Mouse (Mus musculus): ENCODE results near the gene 5730480H06Rik. TPM values are rescaled to one million over a fixed set of nuclear protein-coding genes. Genes with fewer than 3 reads are reported as not detected.

The 5730480H06Rik gene
- total and polyA plus RNA-seq, 3 experiments = 6.0 to 39.5 (median 19.9) TPM

- H3K9me3 ChIP-seq (replicated peaks) = no peaks in the 10 kb centered on the region
- no peaks in the 10 kb centered on the region for H3K27me3 ChIP-seq (ENCODE audit: insufficient read depth, low read length)
- TF ChIP-seq POLR2AphosphoS5 (IDR thresholded peaks at IDR 0.05; ENCODE audit: insufficient replicate concordance, low read depth, low read length) (no peak), GATA2 (IDR thresholded peaks at IDR 0.05; ENCODE audit: borderline replicate concordance, low read depth, low read length) (no peak), CTCF (IDR thresholded peaks at IDR 0.05; ENCODE audit: low read depth, low read length) (no peak), TAL1 (conservative IDR thresholded peaks at IDR 0.05; ENCODE audit: low read depth, low read length) (no peak), GATA1 (IDR thresholded peaks at IDR 0.05; ENCODE audit: borderline replicate concordance, low read length) (no peak)
- no peak for DNase-seq (ENCODE audit: low spot score)
- no peak for ATAC-seq (ENCODE audit: extremely low read depth, insufficient number of reproducible peaks, low FRiP score, poor library complexity, severe bottlenecking)
- no peak overlapping the region for H3K4me3 ChIP-seq (ENCODE audit: low read depth, low read length)
- H3K36me3 ChIP-seq (replicated peaks) = peaks cover 4% of the 10 kb centered on the region
- H3K4me1 ChIP-seq (ENCODE audit: insufficient read depth, low read depth, low read length) = no peaks in the 10 kb centered on the region
These were observed 80.5 kb downstream of the 5730480H06Rik start for GRCm38 (mm10) chr5:48408276-48408675.

GRCm38 (mm10) chr5:48410348-48410747, 82.6 kb downstream of the 5730480H06Rik start:
- H3K4me1 ChIP-seq (ENCODE audit: insufficient read depth, low read depth, low read length) = no peaks in the 10 kb centered on the region
- TF ChIP-seq GATA1 (IDR thresholded peaks at IDR 0.05; ENCODE audit: borderline replicate concordance, low read length) = no peak
- TF ChIP-seq POLR2AphosphoS5 (IDR thresholded peaks at IDR 0.05; ENCODE audit: insufficient replicate concordance, low read depth, low read length) = no peak
- TF ChIP-seq GATA2 (IDR thresholded peaks at IDR 0.05; ENCODE audit: borderline replicate concordance, low read depth, low read length) = no peak
- no peak for TF ChIP-seq TAL1 (conservative IDR thresholded peaks at IDR 0.05; ENCODE audit: low read depth, low read length)
- no peak for TF ChIP-seq CTCF (IDR thresholded peaks at IDR 0.05; ENCODE audit: low read depth, low read length)
- no peaks in the 10 kb centered on the region for H3K36me3 ChIP-seq (replicated peaks)
- no peaks in the 10 kb centered on the region for H3K9me3 ChIP-seq (replicated peaks)
- H3K4me3 ChIP-seq (ENCODE audit: low read depth, low read length) = no peak overlapping the region
- no peaks in the 10 kb centered on the region for H3K27me3 ChIP-seq (ENCODE audit: insufficient read depth, low read length)
- no peak for DNase-seq (ENCODE audit: low spot score)
- no peak for ATAC-seq (ENCODE audit: extremely low read depth, insufficient number of reproducible peaks, low FRiP score, poor library complexity, severe bottlenecking)

GRCm38 (mm10) chr5:48411462-48411861, 83.7 kb downstream of the 5730480H06Rik start:
- ATAC-seq (ENCODE audit: extremely low read depth, insufficient number of reproducible peaks, low FRiP score, poor library complexity, severe bottlenecking) = no peak
- Histone ChIP-seq H3K9me3 (replicated peaks) (no peaks in the 10 kb centered on the region), H3K4me3 (ENCODE audit: low read depth, low read length) (no peak overlapping the region), H3K27me3 (ENCODE audit: insufficient read depth, low read length) (no peaks in the 10 kb centered on the region), H3K36me3 (replicated peaks) (no peaks in the 10 kb centered on the region), H3K4me1 (ENCODE audit: insufficient read depth, low read depth, low read length) (no peaks in the 10 kb centered on the region)
- no peak for DNase-seq (ENCODE audit: low spot score)
- TF ChIP-seq TAL1 (conservative IDR thresholded peaks at IDR 0.05; ENCODE audit: low read depth, low read length) (no peak), GATA1 (IDR thresholded peaks at IDR 0.05; ENCODE audit: borderline replicate concordance, low read length) (no peak), POLR2AphosphoS5 (IDR thresholded peaks at IDR 0.05; ENCODE audit: insufficient replicate concordance, low read depth, low read length) (no peak), CTCF (IDR thresholded peaks at IDR 0.05; ENCODE audit: low read depth, low read length) (no peak), GATA2 (IDR thresholded peaks at IDR 0.05; ENCODE audit: borderline replicate concordance, low read depth, low read length) (no peak)

- Histone ChIP-seq H3K36me3 (replicated peaks) (no peaks in the 10 kb centered on the region), H3K4me1 (ENCODE audit: insufficient read depth, low read depth, low read length) (no peaks in the 10 kb centered on the region), H3K4me3 (ENCODE audit: low read depth, low read length) (no peak overlapping the region), H3K27me3 (ENCODE audit: insufficient read depth, low read length) (no peaks in the 10 kb centered on the region), H3K9me3 (replicated peaks) (no peaks in the 10 kb centered on the region)
- DNase-seq (ENCODE audit: low spot score) (no peak), ATAC-seq (ENCODE audit: extremely low read depth, insufficient number of reproducible peaks, low FRiP score, poor library complexity, severe bottlenecking) (no peak)
- no peak for TF ChIP-seq GATA2 (IDR thresholded peaks at IDR 0.05; ENCODE audit: borderline replicate concordance, low read depth, low read length)
- TF ChIP-seq CTCF (IDR thresholded peaks at IDR 0.05; ENCODE audit: low read depth, low read length) = no peak
- TF ChIP-seq POLR2AphosphoS5 (IDR thresholded peaks at IDR 0.05; ENCODE audit: insufficient replicate concordance, low read depth, low read length) = no peak
- no peak for TF ChIP-seq TAL1 (conservative IDR thresholded peaks at IDR 0.05; ENCODE audit: low read depth, low read length)
- no peak for TF ChIP-seq GATA1 (IDR thresholded peaks at IDR 0.05; ENCODE audit: borderline replicate concordance, low read length)
These were observed 84.5 kb downstream of the 5730480H06Rik start for GRCm38 (mm10) chr5:48412261-48412660.

- no peak for ATAC-seq (ENCODE audit: extremely low read depth, insufficient number of reproducible peaks, low FRiP score, poor library complexity, severe bottlenecking)
- no peak for TF ChIP-seq GATA1 (IDR thresholded peaks at IDR 0.05; ENCODE audit: borderline replicate concordance, low read length)
- TF ChIP-seq GATA2 (IDR thresholded peaks at IDR 0.05; ENCODE audit: borderline replicate concordance, low read depth, low read length) = no peak
- TF ChIP-seq POLR2AphosphoS5 (IDR thresholded peaks at IDR 0.05; ENCODE audit: insufficient replicate concordance, low read depth, low read length) = no peak
- TF ChIP-seq TAL1 (conservative IDR thresholded peaks at IDR 0.05; ENCODE audit: low read depth, low read length) = no peak
- TF ChIP-seq CTCF (IDR thresholded peaks at IDR 0.05; ENCODE audit: low read depth, low read length) = no peak
- Histone ChIP-seq H3K4me1 (ENCODE audit: insufficient read depth, low read depth, low read length) (no peaks in the 10 kb centered on the region), H3K9me3 (replicated peaks) (no peaks in the 10 kb centered on the region), H3K27me3 (ENCODE audit: insufficient read depth, low read length) (no peaks in the 10 kb centered on the region; the same call in 1 of the 2 replicates), H3K4me3 (ENCODE audit: low read depth, low read length) (no peak overlapping the region), H3K36me3 (replicated peaks) (no peaks in the 10 kb centered on the region)
- DNase-seq (ENCODE audit: low spot score) = no peak
These were observed 92.0 kb downstream of the 5730480H06Rik start for GRCm38 (mm10) chr5:48419741-48420140.

- TF ChIP-seq GATA1 (IDR thresholded peaks at IDR 0.05; ENCODE audit: borderline replicate concordance, low read length) (no peak), TAL1 (conservative IDR thresholded peaks at IDR 0.05; ENCODE audit: low read depth, low read length) (no peak), CTCF (IDR thresholded peaks at IDR 0.05; ENCODE audit: low read depth, low read length) (no peak), GATA2 (IDR thresholded peaks at IDR 0.05; ENCODE audit: borderline replicate concordance, low read depth, low read length) (no peak), POLR2AphosphoS5 (IDR thresholded peaks at IDR 0.05; ENCODE audit: insufficient replicate concordance, low read depth, low read length) (no peak)
- ATAC-seq (ENCODE audit: extremely low read depth, insufficient number of reproducible peaks, low FRiP score, poor library complexity, severe bottlenecking) = no peak
- no peaks in the 10 kb centered on the region for H3K4me1 ChIP-seq (ENCODE audit: insufficient read depth, low read depth, low read length)
These were observed 94.2 kb downstream of the 5730480H06Rik start for GRCm38 (mm10) chr5:48421957-48422356.

More at GRCm38 (mm10) chr5:48421957-48422356, 94.2 kb downstream of the 5730480H06Rik start:
- DNase-seq (ENCODE audit: low spot score) = no peak
- no peak overlapping the region for H3K4me3 ChIP-seq (ENCODE audit: low read depth, low read length)
- H3K9me3 ChIP-seq (replicated peaks) = no peaks in the 10 kb centered on the region
- H3K27me3 ChIP-seq (ENCODE audit: insufficient read depth, low read length) = no peaks in the 10 kb centered on the region; the same call in 1 of the 2 replicates
- H3K36me3 ChIP-seq (replicated peaks) = no peaks in the 10 kb centered on the region

All from G1E (cell line).